Mouse (Mus musculus): ENCODE results near the gene Cacna2d2. TPM values are rescaled to one million over a fixed set of nuclear protein-coding genes. Genes with fewer than 3 reads are reported as not detected.

Gene Cacna2d2
- total and polyA plus RNA-seq, 2 experiments from 2014 or later, result 7.6 to 108 TPM

DNA sequence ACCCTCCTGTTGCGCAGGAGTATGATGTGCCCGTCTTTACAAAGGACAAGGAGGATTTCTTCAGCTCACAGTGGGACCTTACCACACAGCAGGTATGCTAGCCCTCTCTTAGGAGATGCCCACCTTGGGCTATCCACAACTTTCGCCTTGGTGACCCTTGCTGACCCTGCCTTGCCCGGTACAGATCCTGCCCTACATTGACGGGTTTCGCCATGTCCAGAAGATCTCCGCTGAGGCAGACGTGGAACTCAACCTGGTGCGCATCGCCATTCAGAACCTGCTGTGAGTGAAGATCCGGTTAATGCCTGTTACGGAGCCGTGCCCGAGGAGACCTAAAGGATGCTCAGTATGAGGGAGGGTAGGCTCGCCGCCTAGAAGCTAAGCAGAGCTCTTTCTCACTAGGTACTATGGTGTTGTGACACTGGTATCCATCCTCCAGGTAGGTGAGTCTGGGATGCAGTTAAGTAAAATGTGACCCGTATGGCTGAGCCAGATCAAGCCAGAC is 144.8 kb downstream of the Cacna2d2 start:
- Histone ChIP-seq H3K4me2 (ENCODE audit: low read depth, low read length) (no peak overlapping the region), H3K27ac (no peak overlapping the region), H3K27me3 (ENCODE audit: insufficient read depth, low read length) (no peaks in the 10 kb centered on the region), H3K4me1 (ENCODE audit: insufficient read depth, low read length) (peaks cover 26% of the 10 kb centered on the region), H3K4me3 (ENCODE audit: low read length) (no peak overlapping the region), H3K9me3 (ENCODE audit: low read length) (no peaks in the 10 kb centered on the region), H3K36me3 (ENCODE audit: insufficient read depth, low read length) (peaks cover 2% of the 10 kb centered on the region; the same call in 1 of the 2 replicates), H3K9ac (replicated peaks; ENCODE audit: low read length) (no peak overlapping the region)
- no peak for TF ChIP-seq CTCF (IDR thresholded peaks at IDR 0.05; ENCODE audit: low read depth)
- WGBS, result 95% methylated on average over 17 of the region's 17 CpGs
- no peak for ATAC-seq
- DNase-seq (ENCODE audit: low spot score), result no peak

DNA sequence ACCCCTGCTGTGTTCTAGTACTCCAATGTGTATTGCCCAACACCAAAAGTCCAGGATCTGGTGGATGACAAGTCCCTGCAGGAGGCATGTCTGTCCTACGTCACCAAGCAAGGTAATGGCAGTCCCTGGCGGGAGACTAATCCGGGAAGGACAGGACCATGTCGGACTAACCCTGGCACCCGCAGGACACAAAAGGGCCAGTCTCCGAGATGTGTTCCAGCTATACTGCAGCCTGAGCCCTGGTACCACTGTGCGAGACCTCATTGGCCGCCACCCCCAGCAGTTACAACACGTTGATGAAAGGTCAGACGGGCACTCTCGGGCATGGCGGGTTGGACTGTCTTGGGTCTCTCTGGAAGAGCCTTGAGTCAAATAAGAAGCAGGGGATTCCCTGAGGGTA is 145.3 kb downstream of the Cacna2d2 start:
- WGBS, result 94% methylated on average over 12 of the region's 12 CpGs
- Histone ChIP-seq H3K36me3 (ENCODE audit: insufficient read depth, low read length) (no peaks in the 10 kb centered on the region; the same call in 1 of the 2 replicates), H3K27me3 (ENCODE audit: insufficient read depth, low read length) (no peaks in the 10 kb centered on the region), H3K9ac (replicated peaks; ENCODE audit: low read length) (no peak overlapping the region), H3K27ac (no peak overlapping the region), H3K9me3 (ENCODE audit: low read length) (no peaks in the 10 kb centered on the region), H3K4me1 (ENCODE audit: insufficient read depth, low read length) (peaks cover 26% of the 10 kb centered on the region), H3K4me3 (ENCODE audit: low read length) (no peak overlapping the region), H3K4me2 (ENCODE audit: low read depth, low read length) (no peak overlapping the region)
- ATAC-seq (no peak), DNase-seq (ENCODE audit: low spot score) (no peak)
- TF ChIP-seq CTCF (IDR thresholded peaks at IDR 0.05; ENCODE audit: low read depth), result no peak

DNA sequence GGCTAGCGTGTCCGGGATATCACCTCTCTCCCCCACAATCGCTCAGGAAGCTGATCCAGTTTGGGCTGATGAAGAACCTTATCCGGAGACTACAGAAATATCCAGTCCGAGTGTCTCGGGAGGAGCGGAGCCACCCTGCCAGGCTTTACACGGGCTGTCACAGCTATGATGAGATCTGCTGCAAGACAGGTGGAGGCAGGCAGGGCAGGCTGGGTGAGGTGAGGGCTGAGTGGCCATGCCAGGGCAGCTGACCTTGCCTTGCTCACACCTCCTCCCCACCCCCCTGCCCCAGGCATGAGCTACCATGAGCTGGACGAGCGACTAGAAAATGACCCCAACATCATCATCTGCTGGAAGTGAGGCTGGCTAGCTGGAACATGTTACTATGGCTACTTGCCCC is 145.8 kb downstream of the Cacna2d2 start:
- Histone ChIP-seq H3K4me1 (ENCODE audit: insufficient read depth, low read length) (peaks cover 26% of the 10 kb centered on the region), H3K9me3 (ENCODE audit: low read length) (no peaks in the 10 kb centered on the region), H3K9ac (replicated peaks; ENCODE audit: low read length) (no peak overlapping the region), H3K36me3 (ENCODE audit: insufficient read depth, low read length) (no peaks in the 10 kb centered on the region; the same call in 1 of the 2 replicates), H3K27me3 (ENCODE audit: insufficient read depth, low read length) (no peaks in the 10 kb centered on the region), H3K4me3 (ENCODE audit: low read length) (no peak overlapping the region), H3K4me2 (ENCODE audit: low read depth, low read length) (no peak overlapping the region), H3K27ac (no peak overlapping the region)
- no peak for TF ChIP-seq CTCF (IDR thresholded peaks at IDR 0.05; ENCODE audit: low read depth)
- DNase-seq (ENCODE audit: low spot score), result no peak
- 84% methylated on average over 10 of the region's 10 CpGs for WGBS
- ATAC-seq, result no peak

DNA sequence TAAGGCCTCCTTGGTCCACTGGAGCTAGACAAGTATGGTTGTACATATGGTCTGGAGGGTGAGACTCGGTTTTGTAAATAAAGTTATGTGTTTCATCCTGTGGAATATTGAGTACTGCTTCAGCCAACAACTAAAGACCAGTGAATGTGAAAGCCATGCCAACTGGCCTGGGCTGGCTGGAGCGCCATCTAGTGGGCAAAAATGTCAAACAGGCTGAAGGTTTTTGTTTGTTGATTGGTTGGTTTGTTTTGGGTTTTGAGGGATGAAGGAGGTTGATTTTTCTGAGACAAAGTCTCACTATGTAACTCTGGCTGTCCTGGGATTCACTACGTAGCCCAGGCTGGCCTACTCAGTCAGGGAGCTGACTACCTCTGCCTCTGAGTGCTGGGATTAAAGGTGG is 146.2 kb downstream of the Cacna2d2 start:
- DNase-seq (ENCODE audit: low spot score) (peak; percentile 86), ATAC-seq (no peak)
- peak; percentile 96 for TF ChIP-seq CTCF (IDR thresholded peaks at IDR 0.05; ENCODE audit: low read depth)
- Histone ChIP-seq H3K27me3 (ENCODE audit: insufficient read depth, low read length) (no peaks in the 10 kb centered on the region), H3K4me2 (ENCODE audit: low read depth, low read length) (no peak overlapping the region), H3K9ac (replicated peaks; ENCODE audit: low read length) (no peak overlapping the region), H3K9me3 (ENCODE audit: low read length) (no peaks in the 10 kb centered on the region), H3K4me3 (ENCODE audit: low read length) (no peak overlapping the region), H3K4me1 (ENCODE audit: insufficient read depth, low read length) (peaks cover 23% of the 10 kb centered on the region), H3K36me3 (ENCODE audit: insufficient read depth, low read length) (no peaks in the 10 kb centered on the region; the same call in 1 of the 2 replicates), H3K27ac (no peak overlapping the region)
- 6% methylated on average over 3 of the region's 3 CpGs for WGBS

DNA sequence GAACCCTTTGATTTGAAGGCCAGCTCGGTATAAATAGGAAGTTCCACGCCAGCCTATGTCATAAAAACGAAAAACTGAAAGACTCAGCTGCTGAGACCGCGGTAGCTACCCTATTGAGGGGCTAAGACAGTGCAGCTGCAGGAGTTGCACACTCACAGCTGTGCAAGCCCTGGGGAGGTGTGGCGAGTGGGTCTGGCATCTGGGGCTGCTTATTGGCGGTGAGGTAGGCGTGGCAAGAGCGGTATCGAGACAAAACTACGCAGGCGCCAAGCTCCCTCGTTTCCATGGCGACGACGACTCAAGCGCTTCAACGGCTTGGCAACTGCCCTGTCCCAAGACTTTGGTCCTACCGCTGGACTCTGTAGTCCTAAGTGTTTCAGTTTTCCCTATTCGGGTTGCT is 147.6 kb downstream of the Cacna2d2 start, which contains the start of gene Zmynd10:
Zmynd10 (plus strand) TSS at position 273 of the 400 bp plus-strand sequence.
- H3K4me3 ChIP-seq (ENCODE audit: low read length), result peak within 1 kb of the TSS; percentile 24
- DNase-seq (ENCODE audit: low spot score) (peak; percentile 94), ATAC-seq (peak; percentile 71)
- peaks cover 26% of the 10 kb centered on the region for H3K4me1 ChIP-seq (ENCODE audit: insufficient read depth, low read length)
- no peaks in the 10 kb centered on the region; the same call in 1 of the 2 replicates for H3K36me3 ChIP-seq (ENCODE audit: insufficient read depth, low read length)
- H3K9me3 ChIP-seq (ENCODE audit: low read length), result no peaks in the 10 kb centered on the region
- 0 out of 2 replicates have a peak, but pooled peaks cover 7% of the 10 kb centered on the region for H3K27me3 ChIP-seq (ENCODE audit: insufficient read depth, low read length)
- no peak for TF ChIP-seq CTCF (IDR thresholded peaks at IDR 0.05; ENCODE audit: low read depth)
- 0 out of 2 replicates have a peak within 1 kb of the TSS, but pooled peaks have one; percentile 21 for H3K9ac ChIP-seq (replicated peaks; ENCODE audit: low read length)
- WGBS, result 3% methylated on average over 20 of the region's 20 CpGs
- H3K4me2 ChIP-seq (ENCODE audit: low read depth, low read length), result peak within 1 kb of the TSS; percentile 50
- H3K27ac ChIP-seq, result peak within 1 kb of the TSS; percentile 41; the same call in 1 of the 2 replicates

DNA sequence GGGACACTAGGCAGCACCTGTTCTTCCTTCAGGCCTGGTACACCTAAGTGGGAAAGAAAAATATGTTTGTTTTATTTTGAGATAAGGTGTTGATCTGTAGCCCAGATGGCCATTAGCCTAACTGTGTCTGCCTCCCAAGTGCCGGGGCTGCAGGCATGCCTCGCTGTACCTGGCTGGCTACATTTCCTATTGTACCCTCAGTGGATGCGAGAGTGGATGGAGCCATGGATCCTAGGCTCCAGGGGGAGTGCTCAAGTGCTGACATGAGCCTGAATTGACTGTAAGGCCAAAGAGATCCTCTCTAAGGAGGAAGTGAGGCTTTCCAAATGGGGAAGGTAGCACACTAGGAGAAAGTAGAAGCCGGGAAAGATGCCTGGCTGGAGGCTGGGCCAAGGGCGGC is 148.5 kb downstream of the Cacna2d2 start:
- no peak for ATAC-seq
- Histone ChIP-seq H3K27me3 (ENCODE audit: insufficient read depth, low read length) (0 out of 2 replicates have a peak, but pooled peaks cover 7% of the 10 kb centered on the region), H3K4me2 (ENCODE audit: low read depth, low read length) (no peak overlapping the region), H3K36me3 (ENCODE audit: insufficient read depth, low read length) (no peaks in the 10 kb centered on the region; the same call in 1 of the 2 replicates), H3K9ac (replicated peaks; ENCODE audit: low read length) (no peak overlapping the region), H3K9me3 (ENCODE audit: low read length) (no peaks in the 10 kb centered on the region), H3K4me1 (ENCODE audit: insufficient read depth, low read length) (peaks cover 23% of the 10 kb centered on the region), H3K27ac (no peak overlapping the region), H3K4me3 (ENCODE audit: low read length) (no peak overlapping the region)
- DNase-seq (ENCODE audit: low spot score), result no peak
- no peak for TF ChIP-seq CTCF (IDR thresholded peaks at IDR 0.05; ENCODE audit: low read depth)
- 83% methylated on average over 5 of the region's 5 CpGs for WGBS

DNA sequence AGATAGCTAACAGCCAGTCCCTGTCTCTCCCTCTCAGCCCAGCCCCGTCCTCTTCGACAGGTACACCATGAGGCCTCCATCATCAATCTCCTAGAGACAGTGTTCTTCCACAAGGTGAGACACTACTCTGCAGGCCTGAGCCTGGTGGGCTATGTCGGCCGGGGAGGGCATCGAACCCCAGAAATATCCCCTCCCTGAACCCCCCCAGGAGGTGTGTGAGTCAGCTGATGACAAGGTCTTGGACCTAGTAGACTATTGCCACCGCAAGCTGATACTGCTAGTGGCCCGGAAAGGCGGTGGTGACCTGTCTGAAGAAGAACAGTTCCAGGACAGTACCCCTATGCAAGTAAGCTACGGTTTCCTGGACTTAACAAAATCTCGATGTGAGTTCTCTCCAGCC is 149.4 kb downstream of the Cacna2d2 start:
- peaks cover 28% of the 10 kb centered on the region for H3K4me1 ChIP-seq (ENCODE audit: insufficient read depth, low read length)
- H3K36me3 ChIP-seq (ENCODE audit: insufficient read depth, low read length), result no peaks in the 10 kb centered on the region; the same call in 1 of the 2 replicates
- 0 out of 2 replicates have a peak, but pooled peaks cover 7% of the 10 kb centered on the region for H3K27me3 ChIP-seq (ENCODE audit: insufficient read depth, low read length)
- no peak overlapping the region for H3K9ac ChIP-seq (replicated peaks; ENCODE audit: low read length)
- DNase-seq (ENCODE audit: low spot score) (no peak), ATAC-seq (no peak)
- H3K4me2 ChIP-seq (ENCODE audit: low read depth, low read length), result no peak overlapping the region
- H3K27ac ChIP-seq, result no peak overlapping the region
- no peak for TF ChIP-seq CTCF (IDR thresholded peaks at IDR 0.05; ENCODE audit: low read depth)
- 90% methylated on average over 10 of the region's 10 CpGs for WGBS
- no peak overlapping the region for H3K4me3 ChIP-seq (ENCODE audit: low read length)
- no peaks in the 10 kb centered on the region for H3K9me3 ChIP-seq (ENCODE audit: low read length)
